Mouse (Mus musculus) T-helper 17 cell (primary cell): ENCODE measurements around the gene Aif1.

Experiments used
- in situ Hi-C, 2 experiments: fragments of 300-600 bp; cut with MboI, MseI; formaldehyde crosslinking; loops; 1 replicate in 1 of 2; 2 replicates in 1 of 2; pipeline ENCODE4 v1.15.1; 2025; ENCODE audit warnings: high pct_unique_total_duplicates in 2 of 2

The Aif1 gene

GRCm38 (mm10) chr17:35121871-35122303 lies 54.0 kb downstream of the Aif1 start, which contains the start of gene Csnk2b:
Gene Csnk2b, minus strand, starts transcription at chr17:35122053.
- in situ Hi-C loops, result no loop called here

GRCm38 (mm10) chr17:35121143-35121799 lies 54.6 kb downstream of the Aif1 start, which contains the start of gene Gpank1:
Gene Gpank1, plus strand, starts transcription at chr17:35121455.
- in situ Hi-C loops, result no loop called here
